Mouse (Mus musculus) ES-Bruce4 (cell line): ENCODE measurements around the gene Rpl3l. TPM values are rescaled to one million over a fixed set of nuclear protein-coding genes. Genes with fewer than 3 reads are reported as not detected.

Experiments
- H3K27ac ChIP-seq: 2 replicates; pipeline ENCODE4 v1.5.1; 2012; ENCODE audit warnings: low read length, inconsistent platforms; ENCODE audit not compliant: insufficient read depth
- H3K27me3 ChIP-seq: 2 replicates; pipeline ENCODE4 v1.6.1; 2012; ENCODE audit warnings: mild to moderate bottlenecking, low read length, inconsistent platforms; ENCODE audit not compliant: control insufficient read depth, poor library complexity, insufficient read depth, severe bottlenecking
- H3K36me3 ChIP-seq: 2 replicates; pipeline ENCODE4 v1.6.1; 2012; ENCODE audit warnings: inconsistent platforms, mild to moderate bottlenecking, low read length, moderate library complexity; ENCODE audit not compliant: control insufficient read depth, poor library complexity, insufficient read depth, severe bottlenecking
- H3K4me1 ChIP-seq: one replicate; pipeline ENCODE4 v1.8.1; 2011; ENCODE audit warnings: low read length; ENCODE audit not compliant: control insufficient read depth, insufficient read depth
- H3K4me3 ChIP-seq: 2 replicates; pipeline ENCODE4 v1.5.1; 2011; ENCODE audit warnings: low read depth, mild to moderate bottlenecking, low read length
- H3K9ac ChIP-seq: 2 replicates; pipeline ENCODE4 v1.6.1; 2012; ENCODE audit warnings: low read depth, mild to moderate bottlenecking, inconsistent platforms; ENCODE audit not compliant: poor library complexity, severe bottlenecking
- H3K9me3 ChIP-seq: replicated peaks from 2 replicates; pipeline ENCODE4 v1.6.1; 2012; ENCODE audit warnings: mild to moderate bottlenecking, low read length, inconsistent platforms; ENCODE audit not compliant: control insufficient read depth, poor library complexity, insufficient read depth, severe bottlenecking
- CTCF ChIP-seq: IDR thresholded peaks from one replicate; pipeline ENCODE4 v1.8.1; 2011; ENCODE audit warnings: low read depth, low read length
- EP300 ChIP-seq: IDR thresholded peaks from 2 replicates; pipeline ENCODE4 v1.6.1; 2011; ENCODE audit warnings: low read depth, low read length; ENCODE audit not compliant: insufficient read depth
- POLR2A ChIP-seq: IDR thresholded peaks from one replicate; pipeline ENCODE4 v1.8.1; 2011; ENCODE audit warnings: low read length; ENCODE audit not compliant: insufficient read depth
- polyA plus RNA-seq: library from polyadenylated mRNA; stranded (reverse); fragments of >200 nt; gene quantifications from 2 replicates; pipeline ENCODE4 v1.2.4, GENCODE M21; 2011; ENCODE audit warnings: low read depth; ENCODE audit not compliant: missing spikeins, insufficient read depth, insufficient read length

Rpl3l gene
- polyA plus RNA-seq, 1 experiment, result not detected

DNA sequence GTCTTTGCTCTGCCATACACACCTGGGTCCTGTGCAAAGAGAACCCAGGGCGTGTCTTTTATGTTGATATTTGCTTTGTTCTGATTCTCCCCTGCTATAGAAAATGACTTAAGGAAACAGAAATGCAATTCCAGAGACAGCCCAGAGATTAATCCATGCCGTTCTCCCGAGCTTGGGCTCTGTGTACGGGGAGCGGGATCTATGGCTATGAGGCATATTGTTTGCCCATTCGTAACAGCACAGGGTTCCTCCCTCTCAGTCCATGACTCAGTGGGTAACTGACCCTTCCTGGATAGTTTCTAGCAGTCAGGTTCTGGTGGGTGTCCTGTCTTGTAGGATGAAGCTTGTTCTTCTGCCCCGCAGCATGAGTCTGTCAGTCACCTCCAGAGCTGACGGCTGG is 47.6 kb downstream of the Rpl3l start:
- Histone ChIP-seq H3K4me3 (no peak overlapping the region), H3K4me1 (peaks cover 3% of the 10 kb centered on the region), H3K9me3 (no peaks in the 10 kb centered on the region), H3K9ac (no peak overlapping the region), H3K36me3 (no peaks in the 10 kb centered on the region), H3K27me3 (no peaks in the 10 kb centered on the region), H3K27ac (no peak overlapping the region)
- TF ChIP-seq CTCF, result no peak
- TF ChIP-seq EP300, result no peak
- TF ChIP-seq POLR2A, result no peak

DNA sequence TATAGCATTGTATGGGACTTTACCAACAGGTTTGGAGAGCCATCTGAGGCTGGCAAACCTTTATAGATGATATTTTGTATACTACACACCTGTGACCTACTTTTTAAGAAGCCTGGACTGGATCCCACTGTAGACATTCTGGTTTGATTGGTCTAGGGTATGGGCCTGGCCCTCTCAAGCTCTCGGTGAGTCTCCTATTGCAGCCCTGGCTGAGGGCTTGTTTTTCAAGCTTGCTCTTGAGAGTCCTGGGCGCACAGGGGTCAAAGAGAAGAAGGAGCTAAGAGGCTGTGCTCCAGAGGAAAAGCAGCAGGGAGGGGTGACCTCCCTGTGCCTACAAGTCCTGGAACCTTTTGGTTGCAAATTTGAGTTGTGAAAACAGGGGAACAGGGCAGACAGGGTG is 49.5 kb downstream of the Rpl3l start:
- Histone ChIP-seq H3K27me3 (no peaks in the 10 kb centered on the region), H3K4me1 (peaks cover 3% of the 10 kb centered on the region), H3K9me3 (no peaks in the 10 kb centered on the region), H3K27ac (no peak overlapping the region), H3K9ac (no peak overlapping the region), H3K4me3 (no peak overlapping the region), H3K36me3 (no peaks in the 10 kb centered on the region)
- TF ChIP-seq CTCF (no peak), EP300 (no peak), POLR2A (no peak)

DNA sequence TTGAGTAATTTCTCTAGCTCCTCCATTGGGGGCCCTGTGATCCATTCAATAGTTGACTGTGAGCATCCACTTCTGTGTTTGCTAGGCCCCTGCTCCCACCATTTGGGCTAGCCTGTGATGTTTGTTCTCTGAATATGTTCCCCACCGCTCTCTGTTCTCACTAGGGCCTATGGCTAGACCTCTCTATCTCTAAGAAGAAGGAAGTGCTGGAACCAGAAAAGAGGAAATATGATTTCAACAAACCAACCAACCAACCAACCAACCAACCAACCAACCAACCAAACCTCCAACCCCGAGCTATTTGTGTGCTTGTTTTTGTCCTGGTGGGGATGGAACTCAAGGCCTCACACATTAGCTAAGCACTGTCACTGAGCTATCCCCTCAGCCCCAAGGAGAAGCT is 53.2 kb downstream of the Rpl3l start:
- Histone ChIP-seq H3K4me3 (no peak overlapping the region), H3K27me3 (no peaks in the 10 kb centered on the region), H3K27ac (no peak overlapping the region), H3K9ac (no peak overlapping the region), H3K36me3 (no peaks in the 10 kb centered on the region), H3K4me1 (peaks cover 3% of the 10 kb centered on the region), H3K9me3 (no peaks in the 10 kb centered on the region)
- TF ChIP-seq POLR2A (no peak), CTCF (no peak), EP300 (no peak)

Other genes with a start within 250 kb of the Rpl3l start
- gene Mlst8, start 248.7 kb upstream of the Rpl3l start, polyA plus RNA-seq, result 20.4 and 22.8 TPM in 2 replicates
- 1.7 and 3.3 TPM in 2 replicates for gene Caskin1, start 239.2 kb upstream of the Rpl3l start, polyA plus RNA-seq
- gene Traf7, start 199.9 kb upstream of the Rpl3l start, polyA plus RNA-seq, result 145 and 168 TPM in 2 replicates
- gene Rab26, start 193.6 kb upstream of the Rpl3l start, polyA plus RNA-seq, result 1.2 and 1.5 TPM in 2 replicates
- 13.0 and 14.8 TPM in 2 replicates for gene Pkd1, start 178.0 kb upstream of the Rpl3l start, polyA plus RNA-seq
- gene Tsc2, start 95.2 kb upstream of the Rpl3l start, polyA plus RNA-seq, result 51.1 and 53.2 TPM in 2 replicates
- 21.5 and 27.2 TPM in 2 replicates for gene Nthl1, start 95.1 kb upstream of the Rpl3l start, polyA plus RNA-seq
- gene Slc9a3r2, start 77.5 kb upstream of the Rpl3l start, polyA plus RNA-seq, result 10.3 and 13.5 TPM in 2 replicates
- 1.6 TPM in 1 of 2 replicates, not detected in the other for gene Npw, start 69.4 kb upstream of the Rpl3l start, polyA plus RNA-seq
- 39.0 and 42.1 TPM in 2 replicates for gene Zfp598, start 58.1 kb upstream of the Rpl3l start, polyA plus RNA-seq
- gene Syngr3, start 37.9 kb upstream of the Rpl3l start, polyA plus RNA-seq, result 8.1 and 8.9 TPM in 2 replicates
- gene Gfer, start 31.7 kb upstream of the Rpl3l start, polyA plus RNA-seq, result 79.6 and 84.0 TPM in 2 replicates
- gene Noxo1, start 31.6 kb upstream of the Rpl3l start, polyA plus RNA-seq, result 1.2 and 2.3 TPM in 2 replicates
- gene Tbl3, start 20.2 kb upstream of the Rpl3l start, polyA plus RNA-seq, result 43.3 and 44.4 TPM in 2 replicates
- gene Rnf151, start 9.8 kb upstream of the Rpl3l start, polyA plus RNA-seq, result not detected in 2 replicates
- gene Rps2, start 9.7 kb upstream of the Rpl3l start, polyA plus RNA-seq, result 1,670 and 1,851 TPM in 2 replicates
- 88.7 and 90.9 TPM in 2 replicates for gene Ndufb10, start 3.3 kb upstream of the Rpl3l start, polyA plus RNA-seq
- 27.8 and 34.5 TPM in 2 replicates for gene Msrb1, start 8.8 kb downstream of the Rpl3l start, polyA plus RNA-seq
- 0.72 TPM in 1 of 2 replicates, not detected in the other for gene Hs3st6, start 25.2 kb downstream of the Rpl3l start, polyA plus RNA-seq
- gene Meiob, start 76.5 kb downstream of the Rpl3l start, polyA plus RNA-seq, result not detected in 2 replicates
- gene Hagh, start 112.3 kb downstream of the Rpl3l start, polyA plus RNA-seq, result 26.9 and 30.2 TPM in 2 replicates
- 11.2 and 11.7 TPM in 2 replicates for gene Fahd1, start 122.5 kb downstream of the Rpl3l start, polyA plus RNA-seq
- gene Igfals, start 138.2 kb downstream of the Rpl3l start, polyA plus RNA-seq, result 3.0 and 3.8 TPM in 2 replicates
- gene Nubp2, start 158.5 kb downstream of the Rpl3l start, polyA plus RNA-seq, result 29.8 and 39.0 TPM in 2 replicates
- 10.5 and 13.8 TPM in 2 replicates for gene Spsb3, start 158.8 kb downstream of the Rpl3l start, polyA plus RNA-seq
- 4.0 and 6.8 TPM in 2 replicates for gene Eme2, start 167.3 kb downstream of the Rpl3l start, polyA plus RNA-seq
- gene Mrps34, start 167.3 kb downstream of the Rpl3l start, polyA plus RNA-seq, result 29.9 and 35.5 TPM in 2 replicates
- gene Nme3, start 168.7 kb downstream of the Rpl3l start, polyA plus RNA-seq, result 31.1 and 32.3 TPM in 2 replicates
- 54.8 and 59.5 TPM in 2 replicates for gene Mapk8ip3, start 209.2 kb downstream of the Rpl3l start, polyA plus RNA-seq
- gene Jpt2, start 232.9 kb downstream of the Rpl3l start, polyA plus RNA-seq, result 220 and 226 TPM in 2 replicates